Mouse (Mus musculus) intestine, embryonic 16.5 days (tissue): ENCODE data around the gene Nup160. TPM values are rescaled to one million over a fixed set of nuclear protein-coding genes. Genes with fewer than 3 reads are reported as not detected.

ENCODE experiments used
- ATAC-seq: fragments of 200-750 bp; cut with Nextera tagmentation; 2 replicates; pipeline ENCODE4 v1.8.0; 2017; ENCODE audit warnings: moderate TSS enrichment, moderate library complexity
- H3K27ac ChIP-seq: fragments of 300-500 bp; sonication (generic); 2 replicates; pipeline ENCODE4 v1.5.1; 2014; ENCODE audit warnings: mild to moderate bottlenecking, low read length
- H3K27me3 ChIP-seq: fragments of 300-500 bp; sonication (generic); replicated peaks from 2 replicates; pipeline ENCODE4 v1.6.1; 2014; ENCODE audit warnings: low read length, control low read depth, mixed read lengths; ENCODE audit not compliant: control insufficient read depth, insufficient read depth
- H3K36me3 ChIP-seq: fragments of 300-500 bp; sonication (generic); 2 replicates; pipeline ENCODE4 v1.6.1; 2014; ENCODE audit warnings: low read length, control low read depth; ENCODE audit not compliant: control insufficient read depth, insufficient read depth
- H3K4me1 ChIP-seq: fragments of 300-500 bp; sonication (generic); 2 replicates; pipeline ENCODE4 v1.6.1; 2014; ENCODE audit warnings: low read length, control low read depth, mixed read lengths; ENCODE audit not compliant: control insufficient read depth, insufficient read depth
- H3K4me2 ChIP-seq: fragments of 300-500 bp; sonication (generic); 2 replicates; pipeline ENCODE4 v1.6.1; 2014; ENCODE audit warnings: low read depth, low read length, control low read depth
- H3K4me3 ChIP-seq: fragments of 300-500 bp; sonication (generic); 2 replicates; pipeline ENCODE4 v1.5.1; 2014; ENCODE audit warnings: mild to moderate bottlenecking, low read length
- H3K9ac ChIP-seq: fragments of 300-500 bp; sonication (generic); 2 replicates; pipeline ENCODE4 v1.6.1; 2014; ENCODE audit warnings: low read depth, low read length
- H3K9me3 ChIP-seq: fragments of 300-500 bp; sonication (generic); 2 replicates; pipeline ENCODE4 v1.6.1; 2016; ENCODE audit warnings: low read length, control low read depth; ENCODE audit not compliant: control insufficient read depth
- WGBS: fragments of 180-500 bp; shearing (Covaris S2); extraction: QIAGEN DNeasy Blood & Tissue Kit; methylation state at CpG from one replicate; pipeline ENCODE4 v1.1.7; 2014; 5-methylcytosine and 5-hydroxymethylcytosine counted together
- polyA plus RNA-seq: library from polyadenylated mRNA; unstranded; fragments of >200 nt; fragmentation: Nextera tagmentation; extraction: Ambion mirVana; gene quantifications from 2 replicates; pipeline ENCODE4 v1.2.1, GENCODE M21; 2015

Nup160 gene
- polyA plus RNA-seq: 34.2 and 36.1 TPM in 2 replicates

- peaks cover 11% of the 10 kb centered on the region for H3K4me1 ChIP-seq
- H3K9me3 ChIP-seq: no peaks in the 10 kb centered on the region
- H3K4me3 ChIP-seq: no peak within 1 kb of the TSS
- ATAC-seq: no peak
- H3K27ac ChIP-seq: no peak within 1 kb of the TSS
- H3K4me2 ChIP-seq: no peak within 1 kb of the TSS
- H3K36me3 ChIP-seq: no peaks in the 10 kb centered on the region
- no peaks in the 10 kb centered on the region for H3K27me3 ChIP-seq
- no peak within 1 kb of the TSS for H3K9ac ChIP-seq
- WGBS: 79% methylated on average over 8 of the region's 8 CpGs
Observed at GRCm38 (mm10) chr2:90677007-90677406, at the start of gene Nup160. Nup160 (plus strand) TSS chr2:90677215.

DNA sequence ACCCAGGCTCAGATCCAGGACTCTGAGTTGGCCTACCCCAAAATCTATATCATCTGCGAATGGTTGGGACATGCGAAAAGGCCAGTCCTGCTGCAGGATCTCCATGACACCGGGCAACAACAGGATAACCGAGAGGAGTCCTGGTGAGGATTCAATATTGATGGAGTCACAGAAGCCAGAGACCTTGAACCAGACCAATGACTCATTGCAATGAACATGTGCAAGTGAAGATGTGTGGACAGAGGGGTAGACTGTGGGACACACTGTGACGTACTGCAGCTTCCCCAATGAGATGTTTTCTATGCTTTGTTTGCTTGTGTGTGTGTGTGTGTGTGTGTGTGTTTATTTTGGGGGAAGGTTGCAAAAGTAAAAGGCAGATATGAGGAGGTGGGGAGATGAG, 48.8 kb upstream of the Nup160 start:
- Histone ChIP-seq H3K9me3 (no peaks in the 10 kb centered on the region), H3K4me2 (no peak overlapping the region), H3K27me3 (no peaks in the 10 kb centered on the region), H3K27ac (no peak overlapping the region), H3K4me1 (peaks cover 6% of the 10 kb centered on the region), H3K4me3 (no peak overlapping the region), H3K9ac (no peak overlapping the region), H3K36me3 (no peaks in the 10 kb centered on the region)
- ATAC-seq: no peak
- WGBS: 90% methylated on average over 5 of the region's 5 CpGs

GRCm38 (mm10) chr2:90629552-90629951, 47.5 kb upstream of the Nup160 start:
- H3K9ac ChIP-seq: no peak overlapping the region
- no peak overlapping the region for H3K4me2 ChIP-seq
- peak; percentile 41 for ATAC-seq
- 17% methylated on average over 2 of the region's 2 CpGs for WGBS
- H3K4me3 ChIP-seq: no peak overlapping the region
- H3K9me3 ChIP-seq: no peaks in the 10 kb centered on the region
- no peak overlapping the region for H3K27ac ChIP-seq
- no peaks in the 10 kb centered on the region for H3K27me3 ChIP-seq
- no peaks in the 10 kb centered on the region for H3K36me3 ChIP-seq
- H3K4me1 ChIP-seq: peaks cover 3% of the 10 kb centered on the region; the same call in 1 of the 2 replicates

- Histone ChIP-seq H3K9me3 (no peaks in the 10 kb centered on the region), H3K4me2 (no peak overlapping the region), H3K9ac (no peak overlapping the region), H3K27me3 (no peaks in the 10 kb centered on the region), H3K4me1 (no peaks in the 10 kb centered on the region), H3K36me3 (no peaks in the 10 kb centered on the region), H3K4me3 (no peak overlapping the region), H3K27ac (no peak overlapping the region)
- ATAC-seq: no peak
- WGBS: 78% methylated on average over 16 of the region's 16 CpGs
Observed at GRCm38 (mm10) chr2:90631938-90632733, 44.9 kb upstream of the Nup160 start.

- no peak for ATAC-seq
- Histone ChIP-seq H3K9ac (no peak overlapping the region), H3K27ac (no peak overlapping the region), H3K36me3 (no peaks in the 10 kb centered on the region), H3K27me3 (no peaks in the 10 kb centered on the region), H3K4me3 (no peak overlapping the region), H3K4me2 (no peak overlapping the region), H3K4me1 (peaks cover 8% of the 10 kb centered on the region), H3K9me3 (no peaks in the 10 kb centered on the region)
Observed at GRCm38 (mm10) chr2:90634671-90635070, 42.3 kb upstream of the Nup160 start.

- no peak overlapping the region for H3K27ac ChIP-seq
- 59% methylated on average over 7 of the region's 7 CpGs for WGBS
- no peak for ATAC-seq
Observed at GRCm38 (mm10) chr2:90635085-90635723, 41.8 kb upstream of the Nup160 start.

GRCm38 (mm10) chr2:90636853-90637252, 40.2 kb upstream of the Nup160 start:
- Histone ChIP-seq H3K36me3 (no peaks in the 10 kb centered on the region), H3K4me2 (no peak overlapping the region), H3K9me3 (no peaks in the 10 kb centered on the region)

More at GRCm38 (mm10) chr2:90635085-90635723, 41.8 kb upstream of the Nup160 start:
- no peaks in the 10 kb centered on the region for H3K9me3 ChIP-seq
- H3K4me1 ChIP-seq: peaks cover 12% of the 10 kb centered on the region
- no peaks in the 10 kb centered on the region for H3K27me3 ChIP-seq
- no peak overlapping the region for H3K4me2 ChIP-seq
- H3K36me3 ChIP-seq: no peaks in the 10 kb centered on the region
- H3K9ac ChIP-seq: no peak overlapping the region
- no peak overlapping the region for H3K4me3 ChIP-seq

GRCm38 (mm10) chr2:90638986-90639746, 37.8 kb upstream of the Nup160 start:
- peak; percentile 58 for ATAC-seq
- Histone ChIP-seq H3K27ac (peak overlapping the region; percentile 89), H3K9ac (peak overlapping the region; percentile 38; the same call in 1 of the 2 replicates), H3K4me2 (no peak overlapping the region), H3K9me3 (no peaks in the 10 kb centered on the region), H3K4me3 (no peak overlapping the region), H3K4me1 (peaks cover 27% of the 10 kb centered on the region), H3K27me3 (no peaks in the 10 kb centered on the region), H3K36me3 (no peaks in the 10 kb centered on the region)
- 62% methylated on average over 8 of the region's 8 CpGs for WGBS

More at GRCm38 (mm10) chr2:90636853-90637252, 40.2 kb upstream of the Nup160 start:
- 89% methylated on average over 7 of the region's 7 CpGs for WGBS
- Histone ChIP-seq H3K4me1 (peaks cover 27% of the 10 kb centered on the region), H3K4me3 (no peak overlapping the region), H3K27me3 (no peaks in the 10 kb centered on the region), H3K9ac (no peak overlapping the region), H3K27ac (no peak overlapping the region)
- ATAC-seq: no peak
